Mouse (Mus musculus) intestine, embryonic 15.5 days (tissue): ENCODE results near the gene Cdc42ep2. TPM values are rescaled to one million over a fixed set of nuclear protein-coding genes. Genes with fewer than 3 reads are reported as not detected.

Experiments used
- ATAC-seq: fragments of 200-750 bp; cut with Nextera tagmentation; 2 replicates; pipeline ENCODE4 v1.8.0; 2017; ENCODE audit warnings: moderate TSS enrichment, moderate library complexity
- H3K27ac ChIP-seq: fragments of 300-500 bp; sonication (generic); 2 replicates; pipeline ENCODE4 v1.5.1; 2015; ENCODE audit warnings: mild to moderate bottlenecking, inconsistent platforms
- H3K27me3 ChIP-seq: fragments of 300-500 bp; sonication (generic); replicated peaks from 2 replicates; pipeline ENCODE4 v1.6.1; 2015; ENCODE audit warnings: inconsistent platforms
- H3K36me3 ChIP-seq: fragments of 300-500 bp; sonication (generic); 2 replicates; pipeline ENCODE4 v1.6.1; 2015; ENCODE audit warnings: inconsistent platforms
- H3K4me1 ChIP-seq: fragments of 300-500 bp; sonication (generic); replicated peaks from 2 replicates; pipeline ENCODE4 v1.6.1; 2015; ENCODE audit warnings: inconsistent platforms
- H3K4me2 ChIP-seq: fragments of 300-500 bp; sonication (generic); replicated peaks from 2 replicates; pipeline ENCODE4 v1.6.1; 2015; ENCODE audit warnings: mild to moderate bottlenecking, inconsistent platforms
- H3K4me3 ChIP-seq: fragments of 300-500 bp; sonication (generic); replicated peaks from 2 replicates; pipeline ENCODE4 v1.5.1; 2015; ENCODE audit warnings: inconsistent platforms
- H3K9ac ChIP-seq: fragments of 300-500 bp; sonication (generic); 2 replicates; pipeline ENCODE4 v1.6.1; 2015; ENCODE audit warnings: inconsistent platforms
- H3K9me3 ChIP-seq: fragments of 300-500 bp; sonication (generic); 2 replicates; pipeline ENCODE4 v1.6.1; 2016; ENCODE audit warnings: inconsistent platforms
- WGBS: fragments of 180-500 bp; shearing (Covaris S2); methylation state at CpG from one replicate; pipeline ENCODE4 v1.1.7; 2015; 5-methylcytosine and 5-hydroxymethylcytosine counted together
- polyA plus RNA-seq: library from polyadenylated mRNA; unstranded; fragments of >200 nt; fragmentation: Nextera tagmentation; extraction: Ambion mirVana; gene quantifications from 2 replicates; pipeline ENCODE4 v1.2.1, GENCODE M21; 2015

The Cdc42ep2 gene
- polyA plus RNA-seq, 1 experiment from 2014 or later, result 12.4 TPM

DNA sequence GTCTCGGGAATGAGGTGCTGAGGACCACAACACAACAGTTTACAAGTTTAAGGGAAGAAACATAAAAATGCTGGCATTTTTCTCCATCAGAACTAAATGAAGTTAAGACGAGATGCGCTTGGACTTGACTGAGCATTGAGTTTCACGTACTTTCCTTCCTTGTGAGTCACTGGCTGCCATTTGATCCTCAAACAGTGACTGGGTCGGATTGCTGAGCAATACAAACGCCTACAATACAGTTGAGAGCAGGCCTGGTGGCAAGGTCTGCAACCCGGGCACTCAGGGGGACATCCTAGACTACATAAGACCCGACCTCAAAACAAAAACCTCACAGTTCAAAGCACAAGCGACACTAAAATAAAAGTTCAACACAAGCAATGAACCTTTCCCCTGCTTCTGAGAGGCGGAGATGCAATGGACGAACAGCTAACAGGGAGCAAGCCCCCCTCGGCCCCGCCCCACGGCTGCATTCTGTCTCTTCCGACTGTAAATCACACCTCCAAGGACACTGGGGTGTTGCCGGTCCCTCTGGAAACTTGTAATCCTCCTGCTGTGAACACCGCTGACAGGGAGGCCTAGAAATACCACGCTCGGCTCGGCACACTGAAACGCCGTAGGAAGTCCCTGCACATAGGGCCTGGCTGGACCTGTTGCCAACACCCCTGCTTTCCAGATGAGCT lies 29.6 kb upstream of the Cdc42ep2 start:
- peak overlapping the region; percentile 46 for H3K27ac ChIP-seq
- no peak overlapping the region for H3K9ac ChIP-seq
- no peak for ATAC-seq
- peaks cover 26% of the 10 kb centered on the region for H3K4me1 ChIP-seq
- WGBS, result 63% methylated on average over 22 of the region's 22 CpGs
- no peaks in the 10 kb centered on the region for H3K27me3 ChIP-seq
- H3K4me3 ChIP-seq, result no peak overlapping the region
- H3K4me2 ChIP-seq, result no peak overlapping the region
- H3K36me3 ChIP-seq, result peaks cover 26% of the 10 kb centered on the region
- no peaks in the 10 kb centered on the region for H3K9me3 ChIP-seq

GRCm38 (mm10) chr19:5953201-5953770 lies 28.7 kb upstream of the Cdc42ep2 start:
- 90% methylated on average over 19 of the region's 19 CpGs for WGBS
- Histone ChIP-seq H3K9ac (no peak overlapping the region), H3K9me3 (no peaks in the 10 kb centered on the region), H3K4me2 (no peak overlapping the region), H3K27ac (peak overlapping the region; percentile 9; the same call in 1 of the 2 replicates), H3K36me3 (peaks cover 30% of the 10 kb centered on the region), H3K27me3 (no peaks in the 10 kb centered on the region), H3K4me3 (no peak overlapping the region), H3K4me1 (peaks cover 26% of the 10 kb centered on the region)
- no peak for ATAC-seq

DNA sequence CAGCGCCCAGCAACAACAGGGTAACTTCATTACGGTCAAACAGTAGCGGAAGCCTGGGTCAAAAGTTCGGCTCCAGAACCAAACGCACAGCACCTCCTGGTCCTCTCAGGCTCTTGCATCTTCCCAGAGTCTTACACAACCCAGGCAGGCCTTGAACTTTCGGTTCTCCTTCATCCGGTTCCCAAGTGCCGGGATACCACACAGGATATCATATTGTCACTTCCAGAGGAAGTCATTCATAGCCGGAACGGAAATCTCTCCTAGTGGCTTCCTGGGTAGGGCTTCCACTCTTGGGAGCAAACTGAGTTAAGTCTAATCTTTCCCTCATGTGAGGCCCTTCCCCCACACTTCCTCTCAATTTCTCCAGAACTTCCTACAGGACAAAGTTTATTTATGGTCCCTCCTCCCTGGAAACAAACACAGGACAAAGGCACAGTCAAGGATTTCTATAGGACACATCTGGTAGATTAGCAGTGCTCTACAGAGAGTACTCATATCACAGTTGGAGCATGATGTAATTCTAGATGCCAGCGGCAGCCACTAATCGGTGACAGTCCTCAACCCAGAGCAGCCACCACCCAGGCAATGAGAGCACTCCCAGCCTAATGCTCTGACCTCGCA lies 27.6 kb upstream of the Cdc42ep2 start:
- Histone ChIP-seq H3K4me3 (no peak overlapping the region), H3K36me3 (peaks cover 36% of the 10 kb centered on the region), H3K9me3 (no peaks in the 10 kb centered on the region), H3K27me3 (no peaks in the 10 kb centered on the region), H3K9ac (no peak overlapping the region), H3K27ac (peak overlapping the region; percentile 75), H3K4me2 (no peak overlapping the region; the same call in 1 of the 2 replicates), H3K4me1 (peaks cover 26% of the 10 kb centered on the region)
- WGBS, result 70% methylated on average over 13 of the region's 13 CpGs
- peak; percentile 40 for ATAC-seq

DNA sequence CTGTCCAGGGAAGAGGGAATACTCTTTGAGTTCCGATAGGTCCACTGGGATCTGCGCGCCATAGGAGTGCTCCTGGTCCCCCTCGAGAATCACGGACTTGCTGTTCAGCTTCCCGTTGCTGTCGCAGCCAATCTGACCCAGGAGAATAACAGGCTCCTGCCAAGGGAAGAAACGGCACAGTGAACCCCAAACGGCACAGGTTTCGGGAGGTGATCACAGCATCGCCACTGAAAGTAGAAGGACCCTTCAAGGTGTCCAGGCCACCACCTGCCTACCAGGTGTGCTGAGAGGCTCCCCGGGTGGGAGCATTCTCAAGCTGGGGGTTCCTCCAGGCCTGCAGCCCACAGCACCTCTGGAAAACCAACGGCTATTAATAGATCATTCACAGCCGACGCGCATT lies 27.0 kb upstream of the Cdc42ep2 start:
- H3K36me3 ChIP-seq, result peaks cover 36% of the 10 kb centered on the region
- no peak overlapping the region for H3K9ac ChIP-seq
- H3K4me3 ChIP-seq, result no peak overlapping the region
- no peak for ATAC-seq
- no peaks in the 10 kb centered on the region for H3K9me3 ChIP-seq
- H3K27ac ChIP-seq, result no peak overlapping the region; the same call in 1 of the 2 replicates
- H3K4me1 ChIP-seq, result peaks cover 28% of the 10 kb centered on the region
- no peak overlapping the region; the same call in 1 of the 2 replicates for H3K4me2 ChIP-seq
- WGBS, result 87% methylated on average over 16 of the region's 16 CpGs
- no peaks in the 10 kb centered on the region for H3K27me3 ChIP-seq

GRCm38 (mm10) chr19:5950218-5950617 lies 25.6 kb upstream of the Cdc42ep2 start:
- H3K27me3 ChIP-seq, result no peaks in the 10 kb centered on the region
- ATAC-seq, result no peak

GRCm38 (mm10) chr19:5945891-5946290 lies 21.3 kb upstream of the Cdc42ep2 start:
- Histone ChIP-seq H3K4me2 (no peak overlapping the region), H3K4me3 (no peak overlapping the region), H3K9ac (no peak overlapping the region), H3K4me1 (peaks cover 22% of the 10 kb centered on the region), H3K36me3 (peaks cover 29% of the 10 kb centered on the region), H3K27me3 (no peaks in the 10 kb centered on the region), H3K9me3 (no peaks in the 10 kb centered on the region), H3K27ac (peak overlapping the region; percentile 57; the same call in 1 of the 2 replicates)
- 49% methylated on average over 8 of the region's 8 CpGs for WGBS
- peak; percentile 36; the same call in 1 of the 2 replicates for ATAC-seq

More at GRCm38 (mm10) chr19:5950218-5950617, 25.6 kb upstream of the Cdc42ep2 start:
- Histone ChIP-seq H3K4me1 (peaks cover 33% of the 10 kb centered on the region), H3K36me3 (peaks cover 36% of the 10 kb centered on the region), H3K4me2 (no peak overlapping the region), H3K9me3 (no peaks in the 10 kb centered on the region), H3K9ac (no peak overlapping the region), H3K27ac (no peak overlapping the region), H3K4me3 (no peak overlapping the region)
- WGBS, result 90% methylated on average over 11 of the region's 11 CpGs

GRCm38 (mm10) chr19:5945027-5945426 lies 20.4 kb upstream of the Cdc42ep2 start:
- Histone ChIP-seq H3K9ac (no peak overlapping the region), H3K27ac (peak overlapping the region; percentile 57), H3K36me3 (peaks cover 23% of the 10 kb centered on the region), H3K9me3 (no peaks in the 10 kb centered on the region), H3K27me3 (no peaks in the 10 kb centered on the region), H3K4me2 (no peak overlapping the region), H3K4me1 (peaks cover 26% of the 10 kb centered on the region), H3K4me3 (no peak overlapping the region)
- WGBS, result 62% methylated on average over 7 of the region's 7 CpGs
- ATAC-seq, result peak; percentile 75

- Histone ChIP-seq H3K9me3 (no peaks in the 10 kb centered on the region), H3K4me3 (no peak overlapping the region), H3K27me3 (no peaks in the 10 kb centered on the region), H3K4me1 (peaks cover 26% of the 10 kb centered on the region), H3K9ac (no peak overlapping the region), H3K36me3 (peaks cover 18% of the 10 kb centered on the region; the same call in 1 of the 2 replicates), H3K4me2 (no peak overlapping the region), H3K27ac (peak overlapping the region; percentile 57; the same call in 1 of the 2 replicates)
- WGBS, result 74% methylated on average over 8 of the region's 8 CpGs
- no peak for ATAC-seq
Measured at GRCm38 (mm10) chr19:5944145-5944544, 19.5 kb upstream of the Cdc42ep2 start.

GRCm38 (mm10) chr19:5943404-5943803 lies 18.8 kb upstream of the Cdc42ep2 start:
- Histone ChIP-seq H3K27ac (no peak overlapping the region), H3K9me3 (no peaks in the 10 kb centered on the region), H3K36me3 (peaks cover 14% of the 10 kb centered on the region; the same call in 1 of the 2 replicates), H3K9ac (no peak overlapping the region), H3K4me3 (no peak overlapping the region), H3K4me1 (peaks cover 29% of the 10 kb centered on the region), H3K27me3 (no peaks in the 10 kb centered on the region), H3K4me2 (no peak overlapping the region)
- no peak for ATAC-seq
- 90% methylated on average over 15 of the region's 15 CpGs for WGBS

DNA sequence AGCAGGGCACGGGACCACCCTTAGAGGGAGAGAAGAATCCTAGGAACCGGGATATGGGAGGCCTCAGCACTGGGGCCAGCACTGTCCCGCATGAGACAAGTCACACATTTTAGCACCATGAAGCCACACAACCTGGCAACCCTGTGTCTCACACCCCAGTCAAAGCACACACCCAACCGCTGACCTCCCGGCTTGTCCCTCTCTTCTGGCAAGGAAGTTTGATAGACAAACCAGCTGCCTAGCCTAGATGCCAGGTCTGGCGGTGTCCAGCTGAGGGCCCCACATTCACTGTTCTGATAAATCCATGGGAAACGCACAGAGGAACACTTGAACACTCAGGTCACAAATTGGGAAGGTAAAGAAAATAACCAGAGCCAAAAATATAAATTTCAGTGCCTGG lies 18.0 kb upstream of the Cdc42ep2 start:
- WGBS, result 88% methylated on average over 7 of the region's 7 CpGs
- no peaks in the 10 kb centered on the region for H3K27me3 ChIP-seq
- H3K27ac ChIP-seq, result no peak overlapping the region
- no peak overlapping the region for H3K4me2 ChIP-seq
- no peak for ATAC-seq
- H3K9me3 ChIP-seq, result no peaks in the 10 kb centered on the region
- peaks cover 36% of the 10 kb centered on the region for H3K4me1 ChIP-seq
- no peak overlapping the region for H3K4me3 ChIP-seq
- peaks cover 11% of the 10 kb centered on the region; the same call in 1 of the 2 replicates for H3K36me3 ChIP-seq
- no peak overlapping the region for H3K9ac ChIP-seq

GRCm38 (mm10) chr19:5940656-5941055 lies 16.0 kb upstream of the Cdc42ep2 start:
- H3K27ac ChIP-seq, result peak overlapping the region; percentile 51; the same call in 1 of the 2 replicates
- H3K27me3 ChIP-seq, result no peaks in the 10 kb centered on the region
- peaks cover 7% of the 10 kb centered on the region; the same call in 1 of the 2 replicates for H3K36me3 ChIP-seq
- no peaks in the 10 kb centered on the region for H3K9me3 ChIP-seq
- no peak overlapping the region for H3K4me3 ChIP-seq
- no peak overlapping the region for H3K9ac ChIP-seq
- peaks cover 35% of the 10 kb centered on the region for H3K4me1 ChIP-seq
- WGBS, result 86% methylated on average over 10 of the region's 10 CpGs
- ATAC-seq, result no peak
- H3K4me2 ChIP-seq, result no peak overlapping the region

GRCm38 (mm10) chr19:5940173-5940572 lies 15.6 kb upstream of the Cdc42ep2 start:
- H3K9ac ChIP-seq, result no peak overlapping the region
- ATAC-seq, result no peak
- H3K27ac ChIP-seq, result 0 out of 2 replicates have a peak overlapping the region, but pooled peaks have one; percentile 24
- no peaks in the 10 kb centered on the region for H3K27me3 ChIP-seq
- WGBS, result 58% methylated on average over 4 of the region's 4 CpGs
- H3K4me2 ChIP-seq, result no peak overlapping the region
- H3K36me3 ChIP-seq, result peaks cover 7% of the 10 kb centered on the region; the same call in 1 of the 2 replicates
- no peaks in the 10 kb centered on the region for H3K9me3 ChIP-seq
- H3K4me1 ChIP-seq, result peaks cover 35% of the 10 kb centered on the region
- no peak overlapping the region for H3K4me3 ChIP-seq
